Mouse (Mus musculus): ENCODE results near the gene Fer1l4. TPM values are rescaled to one million over a fixed set of nuclear protein-coding genes. Genes with fewer than 3 reads are reported as not detected.

Gene Fer1l4
- under 1 TPM in 1 of 2 experiments, not detected in 1; 0.11 TPM for polyA plus RNA-seq (2017; shearing (Covaris generic))

DNA sequence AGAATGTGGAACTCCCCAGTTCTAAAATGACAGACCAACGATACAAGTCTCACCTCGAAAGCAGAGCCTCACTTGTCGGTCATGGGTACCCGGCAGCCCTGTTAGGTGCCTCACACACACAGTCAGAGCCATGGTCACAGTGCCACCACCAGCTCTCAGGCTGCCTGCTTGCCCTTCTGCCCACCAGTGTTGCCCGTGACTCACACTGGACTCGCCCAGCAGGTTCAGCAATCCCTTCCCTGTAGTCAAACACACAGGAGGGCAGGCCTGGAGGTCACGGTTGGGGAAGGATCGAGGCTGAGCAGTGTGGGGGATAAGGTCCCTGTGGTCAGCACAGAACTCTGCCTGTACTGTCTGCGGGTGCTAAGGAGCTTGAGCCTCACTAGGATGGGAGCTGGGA lies at the start of gene Fer1l4:
Gene Fer1l4, minus strand, starts transcription at position 132 of the 400 bp plus-strand sequence.

DNA sequence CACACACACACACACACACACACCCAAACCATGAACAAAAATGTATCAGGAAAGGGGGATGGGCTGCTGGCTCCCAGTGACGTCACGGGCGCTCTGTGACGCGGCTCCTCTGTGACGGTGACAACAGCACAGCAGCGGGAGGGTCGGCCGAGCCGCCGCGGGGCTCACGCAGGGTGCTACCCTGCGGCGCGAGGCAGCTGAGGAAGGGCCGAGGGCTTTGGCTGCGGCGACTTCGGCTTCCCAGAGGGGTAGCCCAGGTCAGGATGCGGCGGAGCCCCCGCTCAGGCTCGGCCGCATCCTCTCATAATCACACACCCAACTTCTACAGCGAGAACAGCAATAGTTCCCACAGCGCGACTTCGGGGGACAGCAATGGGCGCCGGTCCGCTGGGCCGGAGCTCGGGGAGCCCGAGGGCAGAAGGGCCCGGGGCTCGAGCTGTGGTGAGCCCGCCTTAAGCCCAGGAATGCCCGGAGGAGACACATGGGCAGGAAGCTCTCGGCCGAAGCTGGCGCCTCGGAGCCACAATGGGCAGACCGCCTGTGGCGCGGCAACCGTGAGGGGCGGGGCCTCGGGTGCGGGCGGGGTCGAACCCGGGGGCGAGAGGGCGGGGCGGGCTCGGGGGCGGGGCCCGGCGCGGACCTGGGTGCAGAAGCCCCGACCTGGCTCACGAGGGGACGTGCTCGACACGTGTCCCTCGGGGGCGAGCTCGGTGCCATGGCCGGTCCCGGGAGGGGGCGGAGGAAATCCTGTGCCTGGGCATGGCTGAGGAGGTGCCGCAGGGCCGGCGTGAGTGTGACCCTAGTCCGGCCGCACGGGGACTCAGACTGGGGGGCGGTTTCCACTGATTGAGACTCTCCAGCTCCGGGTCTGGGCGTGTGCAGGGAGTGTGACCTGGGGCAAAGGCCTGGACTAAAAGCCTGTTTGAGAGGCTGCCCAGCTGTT lies 12.6 kb upstream of the Fer1l4 start, which contains the start of gene Spag4:
Gene Spag4, plus strand, starts transcription at position 77 of the 943 bp plus-strand sequence.

DNA sequence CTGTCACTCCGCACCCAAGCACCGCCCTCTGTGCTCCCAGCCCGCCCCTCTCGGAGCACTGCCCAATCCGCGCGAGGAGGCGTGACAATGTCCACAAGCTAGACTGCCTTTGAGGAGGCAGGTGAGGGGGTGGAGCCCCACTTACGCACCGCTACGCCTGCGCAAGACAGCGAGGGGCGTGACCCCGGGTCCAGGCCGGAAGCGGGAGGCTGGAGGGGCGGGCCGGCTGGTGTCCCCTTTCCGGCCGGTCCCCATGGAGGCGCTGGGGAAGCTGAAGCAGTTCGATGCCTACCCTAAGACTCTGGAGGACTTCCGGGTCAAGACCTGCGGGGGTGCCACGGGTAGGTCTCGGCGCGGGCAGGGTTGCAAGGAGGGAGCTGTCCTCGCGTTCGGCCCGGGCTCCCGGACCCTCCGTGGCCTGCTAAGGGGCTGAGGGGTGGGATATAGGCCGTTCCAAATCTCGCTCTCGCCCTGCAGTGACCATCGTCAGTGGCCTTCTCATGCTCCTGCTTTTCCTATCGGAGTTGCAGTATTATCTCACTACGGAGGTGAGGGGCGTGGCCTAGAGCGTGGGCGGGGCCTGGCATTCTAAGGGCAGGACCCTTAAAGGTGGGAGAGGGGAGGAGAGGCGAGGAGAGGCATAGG lies 44.7 kb downstream of the Fer1l4 start, which contains the start of the genes 6430550D23Rik and Ergic3:
Gene 6430550D23Rik, minus strand, starts transcription at position 90 of the 645 bp plus-strand sequence.
Gene Ergic3, plus strand, starts transcription at position 158 of the 645 bp plus-strand sequence.

Other genes starting within 250 kb of the Fer1l4 start
- gene BC029722, start 233.5 kb downstream of the Fer1l4 start, polyA plus RNA-seq (2017; shearing (Covaris generic)), result 10 to 100 TPM; 44.9 to 51.3 TPM
- gene Eif6, start 226.0 kb downstream of the Fer1l4 start, polyA plus RNA-seq (2017; shearing (Covaris generic)), result 100 to 1,000 TPM; 204 to 246 TPM
- not detected for gene Fam83c, start 218.1 kb downstream of the Fer1l4 start, polyA plus RNA-seq (2017; shearing (Covaris generic))
- 10 to 100 TPM; 26.6 to 30.4 TPM for gene Uqcc1, start 122.6 kb downstream of the Fer1l4 start, polyA plus RNA-seq (2017; shearing (Covaris generic))
- gene Gm15557, start 112.2 kb downstream of the Fer1l4 start, polyA plus RNA-seq (2017; shearing (Covaris generic)), result not detected
- gene Gdf5, start 107.6 kb downstream of the Fer1l4 start, polyA plus RNA-seq (2017; shearing (Covaris generic)), result not detected
- 10 to 100 TPM; 23.8 to 46.7 TPM for gene Cep250, start 96.5 kb downstream of the Fer1l4 start, polyA plus RNA-seq (2017; shearing (Covaris generic))
- 1 to 10 TPM; 1.4 to 2.1 TPM for gene 6430550D23Rik, start 45.0 kb downstream of the Fer1l4 start, polyA plus RNA-seq (2017; shearing (Covaris generic))
- gene Ergic3, start 44.9 kb downstream of the Fer1l4 start, polyA plus RNA-seq (2017; shearing (Covaris generic)), result 100 to 1,000 TPM; 132 to 136 TPM
- gene Spag4, start 12.2 kb upstream of the Fer1l4 start, polyA plus RNA-seq (2017; shearing (Covaris generic)), result under 1 TPM; 0.27 to 0.60 TPM
- gene Cpne1, start 59.0 kb upstream of the Fer1l4 start, polyA plus RNA-seq (2017; shearing (Covaris generic)), result 100 to 1,000 TPM in 1 of 2 experiments, 10 to 100 TPM in 1; 99.2 to 101 TPM
- 10 to 100 TPM; 22.7 to 30.1 TPM for gene Rbm12, start 59.0 kb upstream of the Fer1l4 start, polyA plus RNA-seq (2017; shearing (Covaris generic))
- gene Gm28036, start 74.1 kb upstream of the Fer1l4 start, polyA plus RNA-seq (2017; shearing (Covaris generic)), result 10 to 100 TPM; 14.5 to 20.1 TPM
- 100 to 1,000 TPM; 177 to 202 TPM for gene Romo1, start 91.1 kb upstream of the Fer1l4 start, polyA plus RNA-seq (2017; shearing (Covaris generic))
- 10 to 100 TPM; 55.4 to 63.2 TPM for gene Nfs1, start 91.2 kb upstream of the Fer1l4 start, polyA plus RNA-seq (2017; shearing (Covaris generic))
- 100 to 1,000 TPM; 791 to 895 TPM for gene Rbm39, start 127.3 kb upstream of the Fer1l4 start, polyA plus RNA-seq (2017; shearing (Covaris generic))
- gene Phf20, start 143.5 kb upstream of the Fer1l4 start, polyA plus RNA-seq (2017; shearing (Covaris generic)), result 10 to 100 TPM; 53.5 to 76.8 TPM